Mouse (Mus musculus) heart, adult 2 months (tissue): ENCODE results near the gene Olfr689.

Experiments
- CTCF ChIP-seq: fragments of 200-600 bp; IDR thresholded peaks from 2 replicates; pipeline ENCODE4 v1.8.1; 2022; ENCODE audit warnings: antibody characterized with exemption, mild to moderate bottlenecking, moderate library complexity
- POLR2A ChIP-seq: fragments of 200-500 bp; IDR thresholded peaks from 2 replicates; pipeline ENCODE4 v1.6.1; 2011; ENCODE audit warnings: mild to moderate bottlenecking, low read depth, low read length, control low read depth; ENCODE audit not compliant: insufficient read depth

- TF ChIP-seq POLR2A (no peak), CTCF (no peak)
Observed at GRCm38 (mm10) chr7:105367268-105367667, 56.3 kb downstream of the Olfr689 start.
